Mouse (Mus musculus): ENCODE measurements around the gene Rcor1.

Gene Rcor1

GRCm38 (mm10) chr12:111134169-111134568 lies 95.0 kb downstream of the Rcor1 start:
- DNase-seq (ENCODE audit: low read depth, low spot score) = no peak

- no peak for DNase-seq (ENCODE audit: low read depth, low spot score)
These were observed 95.9 kb downstream of the Rcor1 start for GRCm38 (mm10) chr12:111134791-111135733.

GRCm38 (mm10) chr12:111135953-111136352 lies 96.8 kb downstream of the Rcor1 start:
- no peak for DNase-seq (ENCODE audit: low read depth, low spot score)

GRCm38 (mm10) chr12:111137079-111137478 lies 97.9 kb downstream of the Rcor1 start:
- DNase-seq (ENCODE audit: low read depth, low spot score) = no peak

- no peak for DNase-seq (ENCODE audit: low read depth, low spot score)
These were observed 103.9 kb downstream of the Rcor1 start for GRCm38 (mm10) chr12:111143005-111143508.

GRCm38 (mm10) chr12:111143509-111144063 lies 104.4 kb downstream of the Rcor1 start:
- DNase-seq (ENCODE audit: low read depth, low spot score) = no peak

- no peak for DNase-seq (ENCODE audit: low read depth, low spot score)
These were observed 105.4 kb downstream of the Rcor1 start for GRCm38 (mm10) chr12:111144598-111144997.

GRCm38 (mm10) chr12:111145269-111145668 lies 106.1 kb downstream of the Rcor1 start:
- DNase-seq (ENCODE audit: low read depth, low spot score) = no peak

GRCm38 (mm10) chr12:111149495-111150235 lies 110.5 kb downstream of the Rcor1 start:
- DNase-seq (ENCODE audit: low read depth, low spot score) = no peak

- no peak for DNase-seq (ENCODE audit: low read depth, low spot score)
These were observed 111.1 kb downstream of the Rcor1 start for GRCm38 (mm10) chr12:111150236-111150596.

GRCm38 (mm10) chr12:111151422-111152156 lies 112.4 kb downstream of the Rcor1 start:
- DNase-seq (ENCODE audit: low read depth, low spot score) = no peak

GRCm38 (mm10) chr12:111152579-111152978 lies 113.4 kb downstream of the Rcor1 start:
- DNase-seq (ENCODE audit: low read depth, low spot score) = no peak

GRCm38 (mm10) chr12:111152981-111153710 lies 114.0 kb downstream of the Rcor1 start:
- no peak for DNase-seq (ENCODE audit: low read depth, low spot score)

GRCm38 (mm10) chr12:111153946-111154345 lies 114.8 kb downstream of the Rcor1 start:
- no peak for DNase-seq (ENCODE audit: low read depth, low spot score)

GRCm38 (mm10) chr12:111154641-111155040 lies 115.5 kb downstream of the Rcor1 start:
- DNase-seq (ENCODE audit: low read depth, low spot score) = no peak

- DNase-seq (ENCODE audit: low read depth, low spot score) = no peak
These were observed 116.6 kb downstream of the Rcor1 start for GRCm38 (mm10) chr12:111155756-111156155.

GRCm38 (mm10) chr12:111159659-111160428 lies 120.7 kb downstream of the Rcor1 start:
- DNase-seq (ENCODE audit: low read depth, low spot score) = no peak

- DNase-seq (ENCODE audit: low read depth, low spot score) = no peak
These were observed 121.7 kb downstream of the Rcor1 start for GRCm38 (mm10) chr12:111160871-111161270.

GRCm38 (mm10) chr12:111161943-111162311 lies 122.8 kb downstream of the Rcor1 start:
- no peak for DNase-seq (ENCODE audit: low read depth, low spot score)

Measured in forelimb bud, embryonic 11.5 days (tissue).